Mouse (Mus musculus) olfactory bulb, adult 2 months (tissue): ENCODE results near the gene Ikzf3. TPM values are rescaled to one million over a fixed set of nuclear protein-coding genes. Genes with fewer than 3 reads are reported as not detected.

Source experiments
- H3K27ac ChIP-seq: fragments of 200-500 bp; 2 replicates; pipeline ENCODE4 v1.5.1; 2012; ENCODE audit warnings: low read depth, low read length; ENCODE audit not compliant: insufficient read depth
- H3K4me1 ChIP-seq: fragments of 200-500 bp; 2 replicates; pipeline ENCODE4 v1.6.1; 2012; ENCODE audit warnings: low read length; ENCODE audit not compliant: control insufficient read depth, insufficient read depth
- H3K4me3 ChIP-seq: fragments of 200-500 bp; 2 replicates; pipeline ENCODE4 v1.5.1; 2012; ENCODE audit warnings: mild to moderate bottlenecking, low read depth, low read length, moderate library complexity; ENCODE audit not compliant: insufficient read depth
- CTCF ChIP-seq: fragments of 200-500 bp; IDR thresholded peaks from 2 replicates; pipeline ENCODE4 v1.5.1; 2012; ENCODE audit warnings: low read depth, mild to moderate bottlenecking, low read length, moderate library complexity; ENCODE audit not compliant: insufficient read depth
- POLR2A ChIP-seq: fragments of 200-500 bp; IDR thresholded peaks from 2 replicates; pipeline ENCODE4 v1.6.1; 2012; ENCODE audit warnings: mild to moderate bottlenecking, low read depth, low read length, moderate library complexity; ENCODE audit not compliant: insufficient read depth
- WGBS: fragments of 180-500 bp; shearing (Covaris S2); methylation state at CpG from one replicate; pipeline ENCODE4 v1.1.7; 2018; 5-methylcytosine and 5-hydroxymethylcytosine counted together
- polyA plus RNA-seq: library from polyadenylated mRNA; stranded (reverse); fragments of >200 nt; gene quantifications from 2 replicates; pipeline ENCODE4 v1.2.4, GENCODE M21; 2012; ENCODE audit warnings: low replicate concordance; ENCODE audit not compliant: missing spikeins, insufficient read depth, insufficient read length

The Ikzf3 gene
- polyA plus RNA-seq, 1 experiment, result not detected

DNA sequence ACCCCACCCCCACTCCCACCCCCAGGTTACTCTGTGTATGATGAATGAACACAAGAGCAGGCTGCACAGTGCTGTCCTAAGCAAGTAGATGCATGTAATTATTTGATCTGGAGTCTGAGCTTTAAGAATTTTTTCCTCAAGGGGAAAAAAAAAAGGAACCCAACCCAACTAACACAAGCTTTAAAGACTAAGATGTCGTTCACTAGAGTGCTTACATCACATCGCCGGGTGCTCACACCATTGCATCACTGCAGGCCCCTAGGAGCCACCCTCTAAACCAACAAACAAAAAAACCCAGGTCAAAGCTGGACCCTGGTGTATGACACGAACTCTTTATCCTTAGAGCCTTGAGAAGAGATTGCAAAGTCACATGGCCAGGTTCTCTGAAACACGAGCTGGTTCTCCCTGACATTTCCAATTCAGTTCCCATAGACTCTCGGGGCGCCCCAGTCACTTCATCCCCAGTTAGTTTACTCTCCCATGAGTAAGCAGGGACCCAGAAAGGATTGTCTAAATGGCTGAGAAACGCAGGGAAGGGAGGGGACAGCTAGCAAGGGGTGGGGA is 71.8 kb downstream of the Ikzf3 start:
- TF ChIP-seq POLR2A (no peak), CTCF (no peak)
- Histone ChIP-seq H3K27ac (no peak overlapping the region), H3K4me3 (no peak overlapping the region), H3K4me1 (peaks cover 6% of the 10 kb centered on the region)
- WGBS, result 60% methylated on average over 8 of the region's 8 CpGs

DNA sequence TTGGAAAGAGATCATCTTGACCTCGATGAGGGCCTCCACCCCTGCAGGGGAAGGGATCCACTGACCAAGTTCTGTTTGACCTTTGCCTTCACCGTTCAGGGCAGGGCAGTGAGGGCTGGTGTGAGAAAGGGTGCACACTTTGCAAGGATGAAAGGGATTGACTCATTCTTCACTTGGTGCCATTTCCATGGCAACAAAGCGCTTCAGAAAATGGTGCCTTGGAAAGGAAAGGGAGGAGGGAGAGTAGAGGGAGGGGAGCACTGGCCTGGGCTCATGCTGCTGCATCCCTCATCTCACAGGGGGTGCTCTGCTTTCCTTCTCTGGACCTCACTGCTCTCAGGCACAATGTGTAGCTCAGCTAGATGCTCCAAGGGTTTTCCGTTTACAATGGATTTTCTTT is 73.1 kb downstream of the Ikzf3 start:
- TF ChIP-seq POLR2A (no peak), CTCF (no peak)
- peaks cover 6% of the 10 kb centered on the region for H3K4me1 ChIP-seq
- 49% methylated on average over 4 of the region's 4 CpGs for WGBS
- H3K4me3 ChIP-seq, result no peak overlapping the region
- no peak overlapping the region for H3K27ac ChIP-seq

DNA sequence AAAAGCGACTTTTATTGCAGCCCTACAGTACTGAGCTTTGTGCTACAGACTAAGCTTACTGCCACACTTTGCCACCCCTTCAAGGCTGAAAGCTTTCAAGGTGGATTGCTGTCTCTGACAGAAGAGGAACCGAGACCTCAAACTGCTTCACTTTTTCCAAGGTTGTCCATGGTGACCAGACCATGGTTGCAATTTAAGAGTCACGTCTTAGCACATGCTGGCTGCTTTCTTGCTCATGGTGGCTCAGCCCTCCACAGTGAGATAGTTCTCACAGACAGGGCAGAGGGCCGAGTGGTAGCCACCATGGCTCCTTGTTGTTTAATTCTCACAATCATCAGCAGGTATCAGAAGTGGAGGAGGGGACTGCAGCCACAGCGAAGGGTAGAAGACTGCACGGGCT is 75.0 kb downstream of the Ikzf3 start:
- TF ChIP-seq CTCF (no peak), POLR2A (no peak)
- 86% methylated on average over 6 of the region's 6 CpGs for WGBS
- peaks cover 6% of the 10 kb centered on the region for H3K4me1 ChIP-seq
- no peak overlapping the region for H3K4me3 ChIP-seq
- no peak overlapping the region for H3K27ac ChIP-seq

DNA sequence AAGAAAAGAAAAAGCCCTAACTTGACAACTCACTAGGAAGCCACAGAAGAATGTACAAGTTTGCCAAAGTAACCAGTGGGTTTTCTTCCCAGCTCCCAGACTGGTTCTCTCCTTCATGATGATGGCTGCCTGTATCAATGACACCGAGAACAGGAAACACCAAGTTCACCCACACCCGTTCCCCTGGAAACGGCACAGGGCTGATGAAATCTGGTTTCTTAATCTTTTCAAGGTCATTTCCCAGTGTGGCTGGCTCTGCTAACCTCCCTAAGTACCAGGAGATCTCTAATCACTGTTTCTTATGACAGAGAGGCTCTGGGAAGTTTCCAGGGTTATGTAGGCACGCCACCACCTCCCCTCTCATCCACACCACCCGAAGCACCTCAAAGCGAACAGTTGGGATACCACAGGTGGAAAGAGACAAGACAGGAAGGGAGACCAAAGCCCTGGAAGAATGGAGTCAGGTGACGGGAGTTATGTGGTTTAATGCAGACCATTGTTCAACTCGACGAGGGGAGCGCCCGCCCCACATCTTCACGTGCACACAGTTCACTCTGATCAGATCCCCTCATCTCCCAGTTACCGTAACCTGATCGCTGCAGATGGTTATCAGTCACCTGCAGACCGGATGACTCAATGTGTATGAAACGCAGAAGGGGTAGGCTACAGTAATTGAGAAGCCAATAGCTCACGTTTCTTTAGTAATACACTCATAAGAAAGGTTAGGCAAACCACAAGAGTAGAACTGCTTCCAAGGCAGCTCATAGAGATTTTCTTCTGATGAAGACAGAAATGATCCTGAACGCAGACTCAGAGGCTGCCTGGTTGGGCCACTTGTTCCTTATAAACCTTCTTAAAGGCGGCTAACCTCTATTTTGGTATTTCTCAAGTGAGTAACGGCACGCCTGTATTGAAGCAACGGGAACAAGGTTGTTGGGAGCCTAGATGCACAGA is 75.8 kb downstream of the Ikzf3 start:
- no peak overlapping the region for H3K4me3 ChIP-seq
- TF ChIP-seq CTCF (no peak), POLR2A (no peak)
- H3K27ac ChIP-seq, result no peak overlapping the region
- WGBS, result 81% methylated on average over 22 of the region's 22 CpGs
- peaks cover 6% of the 10 kb centered on the region for H3K4me1 ChIP-seq

DNA sequence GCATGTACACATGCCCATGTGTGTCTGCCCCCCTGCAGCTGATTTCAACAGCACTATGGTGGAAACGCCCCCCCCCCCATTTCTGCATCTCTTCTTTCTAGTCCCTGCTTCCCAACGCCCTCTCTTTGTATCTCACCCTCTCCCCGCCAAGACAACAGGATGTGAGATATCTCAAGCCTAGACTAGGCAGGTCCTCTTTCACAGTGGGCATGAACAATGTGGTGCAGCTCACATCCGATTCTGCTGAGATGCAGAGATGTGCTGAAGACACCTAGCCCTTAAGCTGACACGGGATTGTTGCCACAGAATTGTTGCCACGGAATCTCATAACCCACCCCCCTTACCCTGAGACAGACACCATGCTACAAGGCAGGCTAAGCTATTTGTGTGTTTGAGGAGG is 81.3 kb downstream of the Ikzf3 start:
- H3K4me3 ChIP-seq, result no peak overlapping the region
- no peak overlapping the region for H3K27ac ChIP-seq
- peaks cover 7% of the 10 kb centered on the region for H3K4me1 ChIP-seq
- 57% methylated on average over 6 of the region's 6 CpGs for WGBS
- no peak for TF ChIP-seq POLR2A
- TF ChIP-seq CTCF, result no peak

DNA sequence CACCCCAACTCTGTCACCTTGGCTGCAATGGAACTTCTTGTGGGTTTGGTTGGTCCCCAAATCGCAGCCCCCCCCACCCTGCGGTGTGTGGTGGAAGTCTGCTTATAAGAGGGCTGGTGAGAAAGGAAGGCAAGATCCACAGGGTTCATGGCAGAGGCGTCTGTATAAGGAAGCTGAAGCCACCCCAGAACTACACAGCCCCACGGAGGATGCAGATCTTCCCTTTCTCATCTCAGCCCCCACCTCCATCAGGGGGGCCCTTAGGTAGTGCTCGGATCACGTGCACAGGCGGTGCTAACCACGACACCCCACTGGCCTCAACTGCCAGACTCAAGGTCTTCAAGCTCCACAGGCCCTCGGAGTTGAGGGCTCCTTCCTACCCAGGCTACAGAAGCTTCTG is 81.9 kb downstream of the Ikzf3 start:
- TF ChIP-seq CTCF (no peak), POLR2A (no peak)
- Histone ChIP-seq H3K4me3 (no peak overlapping the region), H3K27ac (no peak overlapping the region), H3K4me1 (peaks cover 7% of the 10 kb centered on the region)
- 92% methylated on average over 9 of the region's 9 CpGs for WGBS

DNA sequence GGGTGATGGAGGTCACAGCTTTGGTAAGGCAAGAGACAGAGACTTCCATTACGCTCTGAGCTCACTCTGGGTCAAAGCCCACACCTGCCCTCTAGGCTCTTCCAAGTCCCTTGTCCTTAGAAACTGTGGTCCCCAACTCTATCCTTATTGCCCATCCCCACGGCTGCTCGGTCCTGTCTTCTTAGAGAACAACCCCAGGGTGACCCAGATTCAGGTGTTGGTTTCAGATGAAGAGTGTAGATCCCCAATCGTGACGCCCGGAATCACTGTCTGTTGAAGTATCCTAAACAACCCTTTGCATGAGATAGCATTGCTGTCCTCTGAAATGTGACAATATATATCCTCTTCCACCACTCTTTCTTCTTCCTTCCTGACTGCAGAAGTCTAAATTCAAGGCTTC is 83.6 kb downstream of the Ikzf3 start:
- Histone ChIP-seq H3K4me3 (no peak overlapping the region), H3K4me1 (peaks cover 16% of the 10 kb centered on the region), H3K27ac (no peak overlapping the region)
- TF ChIP-seq CTCF, result no peak
- no peak for TF ChIP-seq POLR2A
- WGBS, result 91% methylated on average over 6 of the region's 6 CpGs

DNA sequence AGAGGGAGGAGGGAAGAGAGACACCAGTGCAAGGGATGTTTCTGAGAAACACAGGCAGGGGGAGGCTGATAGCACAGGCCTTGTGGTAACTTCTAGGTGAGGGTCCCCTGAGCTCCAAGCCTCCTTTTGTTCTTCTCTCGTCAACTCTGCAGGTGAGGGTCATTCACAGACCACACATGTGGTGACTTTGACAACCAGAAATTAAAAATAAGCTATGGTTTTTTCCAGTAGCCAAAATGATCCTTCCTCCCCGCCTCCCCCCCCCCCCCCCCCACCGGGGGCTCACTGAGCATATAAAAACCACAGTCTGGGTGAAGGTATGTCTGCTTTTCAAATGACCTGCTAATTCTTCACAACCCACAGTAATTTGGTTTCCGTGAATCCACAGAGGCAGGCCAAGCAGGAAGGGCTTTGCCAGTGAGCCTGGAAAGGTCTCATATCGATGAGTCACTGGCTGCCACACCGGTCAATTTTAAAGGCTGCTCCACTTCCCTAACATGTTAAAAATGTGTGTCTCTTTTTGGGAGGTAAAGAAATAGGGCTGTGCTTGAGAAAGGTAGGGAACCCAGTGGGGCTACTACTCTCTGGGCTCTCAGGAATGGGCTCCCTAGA is 84.6 kb downstream of the Ikzf3 start:
- WGBS, result 49% methylated on average over 6 of the region's 6 CpGs
- peaks cover 19% of the 10 kb centered on the region for H3K4me1 ChIP-seq

DNA sequence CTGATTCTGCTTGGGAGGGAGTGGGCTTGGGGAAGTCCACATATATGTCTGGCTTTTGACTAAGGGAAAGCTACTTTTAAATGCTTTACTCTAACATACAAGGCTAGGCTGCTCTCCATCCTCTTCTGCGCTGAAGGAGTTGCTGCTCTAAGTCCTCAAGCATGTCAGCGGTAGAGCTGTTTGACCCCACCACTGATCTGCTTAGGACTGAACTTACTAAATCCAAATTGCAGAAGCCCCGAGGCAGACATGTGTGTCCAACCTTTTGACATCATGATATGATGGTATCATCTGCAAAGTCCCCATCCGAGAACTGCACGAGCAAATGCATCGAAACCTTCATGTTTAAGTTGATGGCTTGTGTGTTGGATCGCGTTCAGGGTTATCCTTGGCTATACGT is 86.0 kb downstream of the Ikzf3 start:
- H3K27ac ChIP-seq, result no peak overlapping the region
- TF ChIP-seq POLR2A (no peak), CTCF (no peak)
- no peak overlapping the region for H3K4me3 ChIP-seq
- peaks cover 19% of the 10 kb centered on the region for H3K4me1 ChIP-seq
- WGBS, result 90% methylated on average over 9 of the region's 9 CpGs

More for the DNA sequence above, 84.6 kb downstream of the Ikzf3 start:
- H3K27ac ChIP-seq, result no peak overlapping the region
- TF ChIP-seq CTCF, result no peak
- TF ChIP-seq POLR2A, result no peak
- no peak overlapping the region for H3K4me3 ChIP-seq

DNA sequence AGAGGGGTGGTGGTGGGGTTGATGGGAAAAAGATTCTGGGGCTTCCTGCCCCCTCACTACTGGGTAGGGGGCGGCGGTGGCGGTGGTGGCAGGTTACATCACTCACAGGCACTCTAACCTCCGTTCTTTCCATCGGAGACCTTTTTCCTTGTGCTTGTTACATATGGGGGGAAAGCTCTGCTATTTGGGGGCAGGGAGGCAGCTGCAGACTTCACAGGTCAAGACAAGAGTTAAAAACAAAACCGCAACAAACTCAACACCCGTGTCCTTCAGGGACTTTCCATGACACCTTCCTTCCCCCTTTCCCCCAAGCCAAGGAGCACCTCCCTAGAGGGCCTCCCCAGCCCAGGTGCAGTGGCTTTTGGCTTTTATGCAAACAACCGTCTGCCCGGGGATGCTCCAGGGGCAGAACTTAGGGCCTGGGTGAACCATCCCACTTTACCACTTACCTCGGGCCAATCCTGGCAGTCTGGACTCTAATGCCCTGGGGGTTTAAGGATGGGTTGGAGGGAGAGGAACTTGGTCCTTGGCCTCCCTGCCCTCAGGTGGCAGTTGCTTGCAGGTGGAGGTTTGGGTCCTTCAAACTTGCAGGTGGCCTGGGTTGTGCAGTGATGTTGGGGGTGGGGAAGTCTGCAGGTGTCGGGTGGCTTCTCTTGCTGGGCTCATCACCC is 86.6 kb downstream of the Ikzf3 start:
- 36% methylated on average over 11 of the region's 11 CpGs for WGBS

More for the DNA sequence above, 86.6 kb downstream of the Ikzf3 start:
- TF ChIP-seq POLR2A (no peak), CTCF (no peak)
- H3K4me1 ChIP-seq, result peaks cover 15% of the 10 kb centered on the region
- H3K4me3 ChIP-seq, result no peak overlapping the region
- no peak overlapping the region; the same call in 1 of the 2 replicates for H3K27ac ChIP-seq
